Mouse (Mus musculus): ENCODE measurements around the gene Hs3st5.

Hs3st5 gene

DNA sequence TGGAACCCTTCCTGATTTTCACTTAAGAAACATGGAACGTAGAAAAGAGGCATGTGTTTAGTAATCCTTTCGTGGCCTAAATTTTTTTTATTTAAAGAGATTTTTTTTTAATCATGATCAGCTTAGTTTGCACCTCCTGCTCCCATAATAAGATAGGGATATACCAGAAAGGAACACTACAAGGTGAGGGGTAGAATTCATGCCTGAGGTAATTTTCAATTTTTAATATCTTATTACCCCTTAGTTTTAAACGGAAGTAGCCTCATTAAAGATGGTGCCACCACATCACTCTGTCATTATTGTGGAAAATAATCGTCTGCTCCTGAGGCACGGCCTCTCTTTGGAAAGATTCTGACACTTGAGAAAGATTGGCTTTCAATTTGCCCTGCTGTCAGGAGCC is 299.2 kb downstream of the Hs3st5 start:
- DNase-seq: no peak

DNA sequence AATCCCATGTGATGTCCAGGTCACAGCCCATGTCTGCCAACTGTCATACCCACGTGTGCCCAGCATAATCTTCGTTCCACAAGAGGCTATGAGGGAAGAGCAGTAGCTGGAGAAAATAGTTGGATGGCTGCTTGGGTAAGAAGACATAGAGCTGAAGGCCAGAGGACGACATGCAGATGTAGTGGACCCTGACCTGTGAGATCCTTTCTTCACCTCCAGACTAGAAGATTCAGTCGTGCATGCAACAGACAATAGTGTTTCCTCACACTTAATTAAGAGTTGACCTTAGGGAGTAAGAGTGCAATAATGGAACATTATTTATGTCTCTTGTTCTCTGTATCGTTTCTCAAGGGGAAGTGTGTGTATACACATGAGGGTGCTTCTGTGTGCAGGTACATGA is 300.4 kb downstream of the Hs3st5 start:
- no peak for DNase-seq

DNA sequence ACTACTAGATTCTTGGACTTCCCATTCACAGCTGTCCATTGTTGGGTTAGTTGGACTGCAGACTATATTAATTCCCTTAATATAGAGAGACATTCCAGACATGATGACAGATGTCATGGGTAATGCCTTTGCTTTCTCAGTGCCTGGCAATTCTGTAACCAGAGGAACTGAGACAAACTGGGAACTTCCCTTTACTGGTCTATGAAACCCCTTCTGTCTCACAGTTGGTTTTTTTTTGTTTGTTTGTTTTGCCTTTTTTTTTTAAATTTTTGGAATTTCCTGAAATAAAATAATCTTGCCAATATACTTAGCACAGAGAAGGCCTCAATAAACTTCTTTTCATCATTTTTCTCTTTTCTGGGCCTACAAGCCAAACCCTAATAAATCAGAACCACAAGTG is 312.3 kb downstream of the Hs3st5 start:
- no peak for DNase-seq

DNA sequence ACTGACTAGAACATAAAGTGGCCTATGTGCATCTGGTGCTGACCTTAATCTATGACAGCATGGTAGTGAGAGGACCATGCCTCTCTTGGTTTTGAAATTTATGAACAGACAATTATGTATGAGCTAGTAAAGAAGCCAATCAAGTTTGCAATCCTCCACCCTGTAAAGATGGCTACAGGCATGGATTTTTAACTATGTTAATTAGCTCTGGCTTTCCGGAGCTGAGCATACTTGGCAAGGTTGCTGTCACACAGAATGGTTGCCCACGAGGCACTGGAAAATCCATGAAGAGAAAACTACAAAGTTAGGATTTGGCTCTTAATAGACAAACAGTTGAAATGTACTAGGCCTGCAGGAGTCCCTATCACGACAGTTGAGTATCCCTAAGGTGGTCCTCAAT is 322.5 kb downstream of the Hs3st5 start:
- no peak for DNase-seq

DNA sequence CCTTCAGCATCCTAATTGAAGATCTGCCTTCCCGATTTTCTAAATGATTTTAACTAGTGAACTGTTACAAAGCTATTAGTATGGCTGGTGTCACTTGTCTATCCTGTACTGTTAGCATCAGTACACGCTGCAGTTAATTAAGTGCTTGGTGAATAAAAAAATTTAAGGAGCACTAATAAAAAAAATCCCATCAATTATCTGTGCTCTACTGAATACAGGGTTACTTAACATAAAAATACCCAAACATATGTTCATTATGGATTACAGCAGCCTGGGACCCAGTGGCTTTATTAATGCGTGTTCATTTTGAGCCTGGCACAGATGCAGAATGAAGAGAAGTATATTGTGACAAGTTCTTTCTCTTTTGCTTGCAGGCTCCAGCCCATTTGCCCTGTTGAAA is 325.6 kb downstream of the Hs3st5 start:
- DNase-seq: no peak

DNA sequence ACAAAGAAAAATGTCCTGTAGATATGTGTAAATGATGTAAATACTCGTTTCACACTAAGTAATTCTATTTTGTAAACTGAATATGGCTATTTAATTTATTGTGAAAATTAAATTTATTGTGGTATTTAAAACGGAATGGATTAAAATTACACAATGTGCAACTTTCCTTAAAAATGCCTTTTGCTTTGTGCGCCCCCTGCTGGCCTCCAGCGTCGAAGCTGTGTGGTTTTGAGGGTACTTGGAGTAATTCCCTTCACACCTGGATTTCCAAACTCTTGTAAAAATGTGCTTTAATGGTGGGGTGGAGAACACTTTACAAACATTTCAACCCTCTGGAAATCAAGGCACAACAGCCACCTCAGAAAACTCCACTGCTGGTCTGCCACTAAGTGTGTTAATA is 327.6 kb downstream of the Hs3st5 start:
- no peak for DNase-seq

DNA sequence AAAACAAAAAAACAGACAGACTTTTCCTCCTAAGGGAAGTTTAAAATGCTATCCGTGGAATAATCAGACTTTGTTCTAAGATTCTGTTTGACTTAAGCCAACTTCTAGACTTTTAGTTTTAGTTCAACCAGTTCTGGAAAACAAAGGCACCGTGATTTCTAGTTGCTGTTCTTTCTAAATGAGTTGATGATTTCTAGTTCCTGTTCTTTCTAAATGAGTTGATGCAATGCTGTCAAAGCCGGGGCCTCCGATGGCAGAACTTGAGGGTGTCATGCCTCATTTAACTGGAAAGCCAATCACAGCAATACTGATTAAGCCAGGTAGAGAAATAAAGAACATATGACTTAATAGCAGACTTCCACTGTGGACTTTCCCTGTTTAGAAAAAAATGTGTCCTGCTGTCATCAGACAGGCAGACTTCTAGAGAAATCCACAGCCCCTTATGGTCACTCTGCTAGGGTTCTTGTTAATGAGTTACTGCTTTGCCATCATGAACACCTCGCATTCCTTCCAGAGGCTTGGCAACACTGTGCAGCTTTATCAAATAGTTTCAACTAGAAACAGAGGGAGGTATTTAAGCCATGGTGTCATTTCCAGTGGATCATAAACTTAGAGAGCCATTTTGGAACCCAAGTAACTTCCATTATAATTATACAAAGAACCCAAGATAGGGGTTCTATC is 329.4 kb downstream of the Hs3st5 start:
- no peak for DNase-seq

DNA sequence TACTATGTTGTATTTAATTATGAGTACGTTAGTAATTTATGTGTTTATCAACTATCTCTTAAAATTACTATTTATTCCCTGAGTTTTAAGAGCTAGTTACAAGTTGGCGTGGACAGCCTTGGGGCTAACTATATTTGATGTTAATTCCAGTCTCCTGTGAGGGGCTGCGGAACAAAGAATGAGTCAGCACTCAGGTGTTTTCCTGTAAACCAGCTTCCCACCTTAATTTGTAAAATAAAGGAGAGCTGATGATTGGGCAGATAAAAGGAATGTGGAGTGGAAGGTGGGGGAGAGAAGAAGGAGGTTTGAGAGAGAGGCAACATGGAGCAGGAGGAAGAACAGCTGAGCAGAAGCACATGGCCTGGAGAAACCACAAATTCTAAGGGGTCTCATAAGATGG is 343.6 kb downstream of the Hs3st5 start:
- no peak for DNase-seq

DNA sequence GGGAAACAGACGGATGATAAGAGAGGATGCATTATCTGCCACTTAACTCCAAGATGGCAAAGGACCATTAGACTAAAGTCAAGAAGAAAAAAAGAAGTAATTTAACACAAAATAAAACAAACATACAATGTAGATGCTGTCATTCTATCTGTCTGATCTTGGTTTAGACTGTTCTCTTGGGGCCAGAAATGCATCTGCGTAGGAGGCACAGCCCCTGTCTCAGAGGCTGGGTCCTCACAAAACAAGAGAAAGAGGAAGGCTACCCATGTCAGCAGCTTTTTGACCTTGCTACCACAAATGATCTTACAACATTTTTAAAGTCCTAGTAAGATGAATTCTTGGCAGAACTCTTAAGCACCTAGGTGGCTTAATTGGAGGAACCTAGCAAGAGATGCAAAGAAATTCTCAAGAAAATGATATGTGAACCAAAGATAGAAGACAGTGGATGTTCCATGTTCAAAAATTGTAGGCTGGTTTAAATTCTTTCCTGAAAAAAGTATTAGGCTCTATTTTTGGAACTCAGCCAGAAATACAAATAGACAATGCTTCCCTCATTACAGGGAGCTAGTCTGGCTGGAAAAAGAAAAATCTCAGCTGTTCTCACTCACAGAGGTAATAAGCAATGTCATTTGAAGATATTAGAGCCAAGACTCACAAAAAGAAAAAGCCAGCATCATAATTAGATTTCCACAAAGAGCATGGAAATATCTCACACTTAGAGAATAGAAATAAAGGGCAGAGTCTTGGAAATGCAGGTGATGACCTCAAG is 355.7 kb downstream of the Hs3st5 start:
- no peak for DNase-seq

All from B cell, adult 2 months (primary cell).